In genomic region chr10:29535546-29536260, GRCm38 (mm10) we compare ENCODE assay signal across 8 mouse cellular contexts. TPM values are rescaled to one million over a fixed set of nuclear protein-coding genes. Genes with fewer than 3 reads are reported as not detected.
DNase-seq lines count a peak whose midpoint lies in the region; ATAC-seq and TF ChIP-seq lines count a peak whose summit lies in the region.

TSS of gene Rspo3 (minus strand) at chr10:29535867.

- H3K27me3 ChIP-seq in C2C12 (ENCODE audit: control insufficient read depth, insufficient read depth, insufficient read length) = no peaks in the 10 kb centered on the region
- H3K27me3 ChIP-seq in heart, embryonic 12.5 days (replicated peaks) = peaks cover 12% of the 10 kb centered on the region
- peaks cover 34% of the 10 kb centered on the region for H3K27me3 ChIP-seq in liver, embryonic 16.5 days (ENCODE audit: control insufficient read depth, insufficient read depth, low read depth, low read length)

- H3K4me1 ChIP-seq in heart, embryonic 12.5 days (replicated peaks) = peaks cover 28% of the 10 kb centered on the region
- no peaks in the 10 kb centered on the region; the same call in 1 of the 2 replicates for H3K4me1 ChIP-seq in liver, embryonic 16.5 days (ENCODE audit: control insufficient read depth, low read depth, low read length)

- WGBS in heart, embryonic 12.5 days = 1% methylated on average over 43 of the region's 44 CpGs
- WGBS in liver, embryonic 16.5 days (ENCODE audit: insufficient replicate concordance) = under 1% methylated on average over 43 of the region's 44 CpGs

- no peaks in the 10 kb centered on the region for H3K79me2 ChIP-seq in C2C12 (ENCODE audit: control insufficient read depth, insufficient read depth)

- H3K36me3 ChIP-seq in C2C12 (ENCODE audit: control insufficient read depth, insufficient read depth) = no peaks in the 10 kb centered on the region
- H3K36me3 ChIP-seq in heart, embryonic 12.5 days = no peaks in the 10 kb centered on the region
- no peaks in the 10 kb centered on the region for H3K36me3 ChIP-seq in liver, embryonic 16.5 days (ENCODE audit: control insufficient read depth, insufficient read depth)

- peak within 1 kb of the TSS; percentile 58; the same call in 1 of the 2 replicates for H3K27ac ChIP-seq in heart, embryonic 12.5 days (ENCODE audit: poor library complexity, severe bottlenecking)
- H3K27ac ChIP-seq in liver, embryonic 16.5 days (ENCODE audit: low read length) = no peak within 1 kb of the TSS

- H3K79me3 ChIP-seq in C2C12 (ENCODE audit: low read depth) = no peaks in the 10 kb centered on the region

- ATAC-seq in heart, embryonic 12.5 days (ENCODE audit: insufficient number of reproducible peaks, low FRiP score) = peak; percentile 67
- ATAC-seq in liver, embryonic 16.5 days (ENCODE audit: low read depth) = peak; percentile 35

- peak within 1 kb of the TSS; percentile 88 for H3ac ChIP-seq in C2C12 (ENCODE audit: control insufficient read depth, insufficient read length, low read depth)

- TF ChIP-seq CTCF in C2C12 (IDR thresholded peaks at IDR 0.05; ENCODE audit: control insufficient read depth, insufficient read depth, insufficient read length) = no peak

- peak within 1 kb of the TSS; percentile 71 for H3K9ac ChIP-seq in heart, embryonic 12.5 days
- no peak within 1 kb of the TSS for H3K9ac ChIP-seq in liver, embryonic 16.5 days (ENCODE audit: low read depth, low read length)

- peak; percentile 27 to 30 for DNase-seq in adrenal gland, adult 18-20 months (ENCODE audit: low spot score in 2 of 2)
- DNase-seq in embryo, embryonic 9.5 days (ENCODE audit: extremely low spot score) = peak; percentile 69
- peak; percentile 25 to 45 for DNase-seq in kidney, postnatal 25 days
- DNase-seq in ovary, postnatal 14 days (ENCODE audit: low spot score) = peak; percentile 22
- no peak for DNase-seq in c-Kit-positive CD71-positive TER-119-positive erythroid progenitor cells, embryonic 14.5 days (ENCODE audit: low spot score)

- H3K4me2 ChIP-seq in heart, embryonic 12.5 days = peak within 1 kb of the TSS; percentile 93
- H3K4me2 ChIP-seq in liver, embryonic 16.5 days (ENCODE audit: low read depth, low read length) = peak within 1 kb of the TSS; percentile 56

- no peaks in the 10 kb centered on the region for H3K9me3 ChIP-seq in heart, embryonic 12.5 days (replicated peaks)
- H3K9me3 ChIP-seq in liver, embryonic 16.5 days (replicated peaks; ENCODE audit: control insufficient read depth, low read length) = no peaks in the 10 kb centered on the region

- H3K4me3 ChIP-seq in C2C12 (ENCODE audit: insufficient read depth, poor library complexity, severe bottlenecking) = peak within 1 kb of the TSS; percentile 34
- H3K4me3 ChIP-seq in heart, embryonic 12.5 days = peak within 1 kb of the TSS; percentile 64
- H3K4me3 ChIP-seq in liver, embryonic 16.5 days (ENCODE audit: low read depth, low read length) = peak within 1 kb of the TSS; percentile 53

TF ChIP-seq in C2C12, 6 proteins besides CTCF, POLR2A, EP300 and RAD21:
- TF ChIP-seq CEBPB (IDR thresholded peaks at IDR 0.05; ENCODE audit: low read depth) (no peak), MYOG (IDR thresholded peaks at IDR 0.05; ENCODE audit: control insufficient read depth, extremely low read depth, insufficient read length) (no peak), FOSL1 (IDR thresholded peaks at IDR 0.05; ENCODE audit: insufficient read depth, low read length, poor library complexity, severe bottlenecking) (no peak), MYOD1 (IDR thresholded peaks at IDR 0.05; ENCODE audit: control insufficient read depth, insufficient read length, low read depth) (no peak), MAX (IDR thresholded peaks at IDR 0.05) (no peak)

RNA-seq across cellular contexts. Expression of gene Rspo3, which starts in this region (rescaled TPM):
- polyA plus RNA-seq in C2C12 (2012; fragmentation: generic; extraction: Trizol) = 1.9 TPM
- total RNA-seq in adrenal gland, adult 18-20 months (2021) = 10 to 100 TPM; 19.8 to 21.3 TPM
- 15.4 and 16.3 TPM in 2 replicates for polyA plus RNA-seq in heart, embryonic 12.5 days (2016; fragmentation: Nextera tagmentation; extraction: Ambion mirVana)
- polyA plus RNA-seq in liver, embryonic 16.5 days (2015; fragmentation: Nextera tagmentation; extraction: Ambion mirVana) = 1.7 TPM in 2 replicates
